Mouse (Mus musculus): ENCODE measurements around the gene Gmeb1. TPM values are rescaled to one million over a fixed set of nuclear protein-coding genes. Genes with fewer than 3 reads are reported as not detected.
"Not testable (repeated sequence)": the region's sequence is repeated elsewhere in the genome, so short reads cannot be mapped to it uniquely, and the experiment has no call there.

Gene Gmeb1
- 50.8 and 53.3 TPM in 2 replicates for polyA plus RNA-seq (2015; fragmentation: Nextera tagmentation; extraction: Ambion mirVana)

DNA sequence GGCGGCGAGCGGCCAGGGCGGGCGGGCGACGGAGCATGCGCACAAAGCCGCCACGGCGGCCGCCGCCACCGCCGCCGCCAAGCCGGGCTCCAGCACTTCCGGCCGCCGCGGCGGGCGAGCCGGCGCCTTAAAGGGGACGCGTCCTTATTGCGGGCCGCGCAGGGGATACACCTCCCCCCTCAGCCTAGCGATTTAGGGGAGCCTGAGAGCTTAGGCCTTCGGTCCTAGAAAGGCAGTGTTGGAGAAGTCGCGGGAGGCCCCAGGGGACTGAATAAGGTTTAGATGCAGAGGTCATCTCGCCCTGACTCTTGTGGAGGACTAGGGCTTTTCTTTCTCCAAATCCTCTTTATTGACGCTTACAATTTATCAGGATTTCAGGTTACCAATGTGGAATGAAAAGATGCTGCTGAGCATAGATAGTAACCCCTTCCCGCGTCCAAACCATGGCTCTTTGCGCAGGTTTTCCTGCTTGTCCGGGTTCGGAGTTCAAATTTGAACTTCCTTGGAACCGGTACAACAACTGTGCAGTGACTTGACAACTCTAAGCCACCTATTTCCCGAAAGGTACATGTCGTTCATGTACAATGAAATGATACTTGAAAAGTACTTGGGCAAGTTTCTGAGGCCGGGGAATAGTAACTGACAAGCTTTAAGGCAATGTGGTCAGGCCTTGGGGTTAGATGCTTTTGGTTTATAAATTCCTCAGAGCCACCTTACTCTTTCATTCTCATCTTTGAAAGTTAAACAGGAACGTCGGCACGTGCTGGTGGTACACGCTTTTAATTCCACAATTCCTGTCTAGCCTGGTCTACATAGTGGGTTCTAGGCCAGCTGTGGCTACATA is at the start of gene Gmeb1:
Gene Gmeb1 (minus strand): TSS at position 89 of the 844 bp plus-strand sequence.
- Histone ChIP-seq H3K27me3 (no peaks in the 10 kb centered on the region), H3K4me2 (replicated peaks) (peak within 1 kb of the TSS; percentile 84), H3K9ac (replicated peaks) (peak within 1 kb of the TSS; percentile 92), H3K9me3 (no peaks in the 10 kb centered on the region), H3K36me3 (no peaks in the 10 kb centered on the region), H3K4me1 (peaks cover 26% of the 10 kb centered on the region), H3K27ac (replicated peaks) (peak within 1 kb of the TSS; percentile 91), H3K4me3 (peak within 1 kb of the TSS; percentile 90)
- WGBS: 15% methylated on average over 42 of the region's 49 CpGs
- ATAC-seq (replicated peaks): peak; percentile 90

DNA sequence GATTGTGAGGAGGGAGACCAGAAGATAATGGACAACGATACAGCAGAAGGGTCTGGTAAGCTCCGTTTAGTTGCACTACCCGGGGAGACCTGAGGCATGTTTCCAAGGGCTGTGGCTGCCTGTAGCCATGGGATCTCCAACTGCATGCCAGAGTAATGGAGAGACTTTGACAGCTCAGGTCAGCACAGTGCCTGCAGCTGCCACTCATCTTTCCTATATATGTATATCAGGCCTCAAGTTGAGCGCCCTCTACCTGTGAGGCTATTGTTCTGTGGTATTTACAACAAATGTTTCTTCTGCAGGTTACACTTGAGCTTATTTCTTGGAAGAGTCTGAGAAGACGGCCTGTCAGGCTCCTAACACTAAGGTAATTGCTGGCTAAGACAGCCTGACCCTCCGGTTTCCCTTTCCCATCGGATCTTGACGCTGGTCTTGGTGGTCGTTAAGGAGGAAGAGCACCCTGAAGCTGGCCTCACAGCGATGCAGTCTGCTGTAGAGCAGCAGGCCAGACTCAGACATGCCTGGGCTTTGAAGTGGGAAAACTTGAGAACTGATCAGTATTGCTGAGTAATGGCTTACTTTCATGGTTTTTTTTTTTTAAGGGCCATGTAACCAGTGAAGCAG is 48.6 kb upstream of the Gmeb1 start:
- H3K9ac ChIP-seq (replicated peaks): peak overlapping the region; percentile 96
- WGBS: 27% methylated on average over 10 of the region's 10 CpGs
- no peaks in the 10 kb centered on the region for H3K9me3 ChIP-seq
- no peaks in the 10 kb centered on the region for H3K27me3 ChIP-seq
- no peak for ATAC-seq (replicated peaks)
- peaks cover 10% of the 10 kb centered on the region for H3K4me1 ChIP-seq
- peak overlapping the region; percentile 85 for H3K4me3 ChIP-seq
- H3K4me2 ChIP-seq (replicated peaks): peak overlapping the region; percentile 74
- peak overlapping the region; percentile 93; the same call in 1 of the 2 replicates for H3K27ac ChIP-seq (replicated peaks)
- H3K36me3 ChIP-seq: peaks cover 46% of the 10 kb centered on the region

DNA sequence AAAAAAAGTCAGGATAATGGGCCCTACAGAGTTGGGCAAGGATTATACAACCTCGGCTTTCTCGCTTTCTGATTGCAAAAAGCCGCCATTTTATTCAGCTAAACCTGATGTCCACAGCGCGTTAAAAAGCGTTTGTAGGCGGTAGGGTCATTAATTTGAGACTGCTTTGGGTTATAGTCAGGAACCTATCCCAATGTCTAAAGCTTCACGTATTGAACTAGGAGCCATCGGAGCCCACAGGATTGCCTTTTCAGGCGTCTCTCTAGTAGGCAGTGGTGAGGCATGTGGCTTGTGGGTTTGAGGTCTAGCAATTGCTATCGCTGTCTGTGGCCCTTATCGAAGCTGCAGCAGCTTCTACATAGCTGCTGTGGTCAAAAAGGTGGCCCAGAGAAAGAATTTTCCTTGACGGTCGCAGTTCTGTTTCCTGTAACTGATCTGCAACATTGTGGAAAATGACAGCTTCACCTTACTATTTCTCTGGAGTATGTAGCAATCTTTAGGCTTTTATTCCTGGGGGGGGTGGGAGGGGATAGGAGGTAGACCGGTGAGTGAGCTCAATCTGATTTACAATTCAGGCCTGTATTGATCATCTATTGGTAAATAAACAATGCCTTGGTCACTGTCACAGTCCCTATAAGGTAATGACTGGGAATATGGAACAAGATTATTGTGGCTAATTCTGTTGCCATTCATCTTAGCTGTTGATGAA is 47.9 kb upstream of the Gmeb1 start:
- ATAC-seq (replicated peaks): no peak
- peaks cover 10% of the 10 kb centered on the region for H3K4me1 ChIP-seq
- peak overlapping the region; percentile 85 for H3K4me3 ChIP-seq
- H3K9me3 ChIP-seq: no peaks in the 10 kb centered on the region
- H3K9ac ChIP-seq (replicated peaks): peak overlapping the region; percentile 96
- H3K27me3 ChIP-seq: no peaks in the 10 kb centered on the region
- H3K36me3 ChIP-seq: peaks cover 42% of the 10 kb centered on the region
- peak overlapping the region; percentile 93 for H3K27ac ChIP-seq (replicated peaks)
- H3K4me2 ChIP-seq (replicated peaks): peak overlapping the region; percentile 74
- WGBS: 2% methylated on average over 15 of the region's 15 CpGs

DNA sequence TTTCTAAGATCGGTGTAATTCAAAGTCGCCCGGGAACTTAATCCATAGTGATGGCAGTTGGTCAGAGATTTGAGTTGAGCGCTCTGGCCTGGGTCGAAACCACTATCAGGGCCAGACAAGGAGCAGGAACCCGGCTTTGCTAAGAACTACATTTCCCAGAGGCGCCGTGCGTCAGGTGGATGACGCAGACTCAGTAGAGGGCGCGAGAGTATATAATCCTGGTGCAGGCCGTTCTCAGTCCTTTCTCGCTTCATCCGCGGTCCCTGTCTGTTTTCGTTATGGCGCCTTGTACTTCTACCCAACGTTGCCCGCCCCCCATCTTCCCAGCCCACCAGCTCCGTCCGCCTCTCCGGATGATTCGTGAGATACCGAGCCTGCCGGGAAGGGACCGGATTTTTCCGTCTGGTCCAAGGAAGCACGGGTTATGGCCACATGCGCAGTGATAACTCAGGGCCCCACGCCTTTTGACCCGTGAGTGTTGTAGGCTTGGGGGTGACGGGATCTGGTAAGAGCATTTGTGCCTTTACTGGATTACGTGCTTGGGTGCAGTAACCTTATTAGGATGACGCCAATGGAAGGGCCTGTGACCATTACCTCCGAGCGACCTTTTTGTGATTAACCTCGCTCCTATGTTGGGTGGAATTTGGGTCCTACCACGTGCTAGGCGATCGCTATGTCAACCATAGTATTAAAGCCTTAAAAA is 47.2 kb upstream of the Gmeb1 start:
- WGBS: 1% methylated on average over 41 of the region's 41 CpGs
- no peaks in the 10 kb centered on the region for H3K27me3 ChIP-seq
- peak; percentile 96 for ATAC-seq (replicated peaks)
- H3K36me3 ChIP-seq: peaks cover 36% of the 10 kb centered on the region
- peak overlapping the region; percentile 96 for H3K9ac ChIP-seq (replicated peaks)
- peak overlapping the region; percentile 93 for H3K27ac ChIP-seq (replicated peaks)
- H3K4me3 ChIP-seq: peak overlapping the region; percentile 85
- H3K4me2 ChIP-seq (replicated peaks): peak overlapping the region; percentile 74
- H3K9me3 ChIP-seq: no peaks in the 10 kb centered on the region
- H3K4me1 ChIP-seq: peaks cover 10% of the 10 kb centered on the region

DNA sequence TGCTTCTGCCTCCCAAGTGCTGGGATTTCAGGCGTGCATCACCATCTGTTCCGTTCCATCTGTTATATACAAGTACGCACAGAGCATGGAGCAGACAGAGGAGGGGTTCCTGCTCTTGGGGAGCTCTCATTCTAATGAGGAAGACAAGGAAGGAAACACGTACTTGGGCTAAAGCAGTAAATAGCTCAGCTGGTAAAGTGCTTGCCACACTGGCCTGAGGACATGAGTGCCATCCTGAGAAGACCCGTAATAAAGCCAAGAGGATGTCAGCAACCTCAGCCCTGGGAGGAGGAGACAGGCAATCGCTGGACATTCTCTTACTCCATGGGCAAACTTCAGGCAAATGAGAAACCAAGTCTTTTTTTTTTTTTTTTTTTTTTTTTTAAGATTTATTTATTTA is 44.6 kb upstream of the Gmeb1 start:
- H3K9ac ChIP-seq (replicated peaks): no peak overlapping the region
- no peak overlapping the region for H3K27ac ChIP-seq (replicated peaks)
- no peaks in the 10 kb centered on the region for H3K27me3 ChIP-seq
- H3K9me3 ChIP-seq: no peaks in the 10 kb centered on the region
- no peak overlapping the region for H3K4me3 ChIP-seq
- ATAC-seq (replicated peaks): no peak
- H3K4me1 ChIP-seq: peaks cover 13% of the 10 kb centered on the region
- 69% methylated on average over 6 of the region's 6 CpGs for WGBS
- no peak overlapping the region for H3K4me2 ChIP-seq (replicated peaks)
- peaks cover 11% of the 10 kb centered on the region for H3K36me3 ChIP-seq

DNA sequence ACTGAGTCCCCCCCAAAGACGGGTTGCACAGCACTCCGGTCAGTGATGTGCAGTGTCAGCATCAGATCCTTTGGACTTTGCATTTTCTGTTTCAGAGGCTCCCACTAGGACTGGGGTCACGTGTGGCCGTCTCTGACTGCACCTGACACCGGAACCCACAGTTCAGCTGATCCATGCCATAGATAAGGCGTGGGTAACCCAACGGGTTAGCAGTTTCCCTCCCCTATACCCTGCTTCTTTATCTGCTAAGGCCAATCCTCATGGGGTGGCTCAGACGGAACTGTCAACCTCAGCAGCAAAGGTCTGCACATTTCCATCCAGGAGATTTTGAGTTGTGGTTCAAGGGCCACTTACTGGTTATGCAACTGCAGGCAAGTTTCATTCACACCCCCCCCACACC is 43.9 kb upstream of the Gmeb1 start:
- ATAC-seq (replicated peaks): no peak
- peaks cover 9% of the 10 kb centered on the region for H3K4me1 ChIP-seq
- no peak overlapping the region for H3K27ac ChIP-seq (replicated peaks)
- 83% methylated on average over 8 of the region's 8 CpGs for WGBS
- peaks cover 3% of the 10 kb centered on the region; the same call in 1 of the 2 replicates for H3K36me3 ChIP-seq
- H3K27me3 ChIP-seq: no peaks in the 10 kb centered on the region
- H3K9me3 ChIP-seq: no peaks in the 10 kb centered on the region
- H3K4me2 ChIP-seq (replicated peaks): no peak overlapping the region
- H3K4me3 ChIP-seq: no peak overlapping the region
- H3K9ac ChIP-seq (replicated peaks): no peak overlapping the region

DNA sequence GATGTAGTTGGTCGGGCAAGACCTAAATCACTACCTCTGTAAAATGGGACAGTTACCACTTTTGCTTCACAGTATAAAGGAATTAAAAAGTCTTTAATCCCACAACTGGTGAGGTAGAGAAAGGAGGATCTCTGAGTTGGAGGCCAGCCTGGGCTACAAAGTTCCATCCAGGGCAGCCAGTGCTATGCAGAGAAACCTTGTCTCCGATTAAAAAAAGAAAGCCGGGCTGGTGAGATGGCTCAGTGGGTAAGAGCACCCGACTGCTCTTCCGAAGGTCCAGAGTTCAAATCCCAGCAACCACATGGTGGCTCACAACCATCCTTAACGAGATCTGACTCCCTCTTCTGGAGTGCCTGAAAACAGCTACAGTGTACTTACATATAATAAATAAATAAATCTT is 42.1 kb upstream of the Gmeb1 start:
- H3K4me3 ChIP-seq: peak overlapping the region; percentile 41
- ATAC-seq (replicated peaks); H3K36me3 ChIP-seq; H3K27ac ChIP-seq (replicated peaks); H3K27me3 ChIP-seq; H3K9me3 ChIP-seq; H3K4me1 ChIP-seq: not testable (repeated sequence)
- H3K9ac ChIP-seq (replicated peaks): peak overlapping the region; percentile 22; the same call in 1 of the 2 replicates
- WGBS: 39% methylated on average over 6 of the region's 6 CpGs
- H3K4me2 ChIP-seq (replicated peaks): peak overlapping the region; percentile 49

DNA sequence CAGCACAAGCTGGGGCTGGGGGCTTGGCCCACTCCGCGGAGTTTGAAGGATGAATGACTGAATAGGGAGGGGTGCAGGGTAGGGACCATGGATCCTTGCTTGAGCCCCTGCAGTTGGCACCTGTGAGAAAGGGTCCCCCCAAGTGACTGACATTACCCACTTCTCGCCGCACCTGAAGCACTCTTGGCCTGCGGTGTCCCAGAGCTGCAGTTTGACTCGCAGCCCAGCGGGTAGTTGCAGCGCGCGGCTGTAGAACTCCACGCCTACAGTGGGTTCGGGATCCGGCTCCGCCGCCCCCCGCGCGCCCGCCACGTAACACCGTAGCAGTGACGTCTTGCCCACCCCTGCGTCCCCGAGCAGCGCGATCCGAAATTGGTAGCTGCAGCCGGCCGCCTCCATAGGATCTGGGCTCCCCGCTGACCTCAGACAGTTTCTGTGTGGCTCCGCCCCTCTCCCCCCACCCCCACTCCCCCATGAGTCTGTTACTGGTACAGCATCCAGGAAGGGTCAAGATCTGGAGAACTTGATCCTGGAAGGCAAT is 41.6 kb upstream of the Gmeb1 start, which contains the start of gene Rab42:
Gene Rab42 (minus strand): TSS at position 447 of the 541 bp plus-strand sequence.
- ATAC-seq (replicated peaks): peak; percentile 51; the same call in 1 of the 2 replicates
- Histone ChIP-seq H3K36me3 (no peaks in the 10 kb centered on the region), H3K9me3 (no peaks in the 10 kb centered on the region), H3K4me1 (0 out of 2 replicates have a peak, but pooled peaks cover 3% of the 10 kb centered on the region), H3K27ac (replicated peaks) (no peak within 1 kb of the TSS), H3K27me3 (no peaks in the 10 kb centered on the region), H3K4me2 (replicated peaks) (peak within 1 kb of the TSS; percentile 49), H3K4me3 (peak within 1 kb of the TSS; percentile 41), H3K9ac (replicated peaks) (peak within 1 kb of the TSS; percentile 22)
- WGBS: under 1% methylated on average over 31 of the region's 31 CpGs

DNA sequence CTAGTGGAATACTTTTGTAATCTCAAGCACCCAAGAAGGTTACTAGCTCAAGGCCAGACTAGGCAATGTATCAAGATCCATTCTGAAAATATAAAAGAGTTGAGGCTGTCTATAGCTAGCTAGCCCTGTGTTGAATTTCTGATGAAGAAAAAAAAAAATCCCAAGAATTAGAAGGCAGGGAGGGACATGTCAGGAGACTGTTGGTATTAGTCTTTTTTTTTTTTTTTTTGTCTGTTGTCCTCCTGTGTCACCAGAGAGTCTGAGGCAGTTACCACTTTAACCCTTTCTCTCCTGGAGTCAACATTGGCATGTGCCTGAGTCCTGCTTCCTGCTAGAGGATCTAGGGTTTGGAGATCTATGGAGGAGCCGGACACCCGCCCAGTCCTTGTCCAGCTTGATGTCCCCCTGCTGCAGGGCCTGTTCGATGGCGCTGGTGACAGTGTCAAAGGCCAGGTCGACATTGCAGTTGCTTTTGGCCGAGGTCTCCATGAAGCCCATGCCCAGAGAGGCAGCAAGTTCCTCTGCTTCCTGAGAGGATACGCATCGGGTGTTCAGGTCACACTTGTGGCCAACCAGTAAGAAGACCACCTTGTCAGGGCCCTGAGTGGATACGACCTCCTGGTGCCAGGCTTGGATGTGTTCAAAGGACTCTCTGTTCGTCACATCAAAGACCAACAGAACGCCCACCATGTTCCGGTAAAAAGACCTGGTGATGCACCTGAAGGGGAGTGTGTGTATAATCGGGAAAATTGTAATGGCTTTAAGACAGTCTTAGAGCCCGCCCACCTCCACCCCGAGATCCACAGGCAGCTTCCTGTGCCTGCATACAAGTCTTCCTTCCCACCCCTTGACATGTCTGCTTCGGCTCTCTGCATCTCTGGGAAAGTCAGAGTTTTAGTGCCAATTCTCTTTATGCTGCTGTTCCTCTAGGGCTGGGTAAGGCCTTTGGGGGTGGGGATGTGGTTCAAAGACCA is 40.9 kb upstream of the Gmeb1 start:
- H3K9me3 ChIP-seq: no peaks in the 10 kb centered on the region
- no peak for ATAC-seq (replicated peaks)
- H3K27me3 ChIP-seq: no peaks in the 10 kb centered on the region
- H3K9ac ChIP-seq (replicated peaks): peak overlapping the region; percentile 22; the same call in 1 of the 2 replicates
- 69% methylated on average over 16 of the region's 16 CpGs for WGBS
- peak overlapping the region; percentile 41 for H3K4me3 ChIP-seq
- peak overlapping the region; percentile 49 for H3K4me2 ChIP-seq (replicated peaks)
- H3K4me1 ChIP-seq: 0 out of 2 replicates have a peak, but pooled peaks cover 3% of the 10 kb centered on the region
- H3K27ac ChIP-seq (replicated peaks): no peak overlapping the region
- H3K36me3 ChIP-seq: no peaks in the 10 kb centered on the region

DNA sequence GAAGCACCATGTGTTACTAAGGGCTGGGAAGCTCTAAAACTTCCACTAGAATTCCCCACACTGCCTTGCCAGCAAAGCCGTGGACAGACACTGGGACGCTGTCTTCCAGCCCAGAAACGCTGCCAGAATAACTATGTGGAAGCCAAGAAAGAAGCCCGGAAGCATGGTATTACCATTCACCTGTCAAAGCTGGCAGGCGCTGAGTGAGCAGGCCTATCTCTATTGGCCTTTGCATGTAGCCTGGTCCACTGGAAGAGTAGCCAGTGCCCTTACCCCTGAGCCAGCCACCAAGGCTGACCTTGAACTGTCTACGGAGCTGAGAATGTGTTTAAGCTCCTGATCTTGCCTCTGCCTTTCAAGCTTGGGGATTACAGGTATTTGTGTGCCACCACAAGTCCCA is 40.1 kb upstream of the Gmeb1 start:
- Histone ChIP-seq H3K4me2 (replicated peaks) (no peak overlapping the region), H3K4me1 (0 out of 2 replicates have a peak, but pooled peaks cover 3% of the 10 kb centered on the region), H3K36me3 (no peaks in the 10 kb centered on the region), H3K9ac (replicated peaks) (no peak overlapping the region), H3K27ac (replicated peaks) (no peak overlapping the region), H3K9me3 (no peaks in the 10 kb centered on the region), H3K27me3 (no peaks in the 10 kb centered on the region), H3K4me3 (no peak overlapping the region)
- 79% methylated on average over 6 of the region's 6 CpGs for WGBS
- ATAC-seq (replicated peaks): no peak
